Mouse (Mus musculus) yolk sac, embryonic 10.5 days (tissue): Measurements from ENCODE around the gene Lims1.

Source experiments
- DNase-seq: peaks from one replicate; pipeline ENCODE4 v3.0.0-alpha.2; 2017; ENCODE audit warnings: low spot score

The Lims1 gene

DNA sequence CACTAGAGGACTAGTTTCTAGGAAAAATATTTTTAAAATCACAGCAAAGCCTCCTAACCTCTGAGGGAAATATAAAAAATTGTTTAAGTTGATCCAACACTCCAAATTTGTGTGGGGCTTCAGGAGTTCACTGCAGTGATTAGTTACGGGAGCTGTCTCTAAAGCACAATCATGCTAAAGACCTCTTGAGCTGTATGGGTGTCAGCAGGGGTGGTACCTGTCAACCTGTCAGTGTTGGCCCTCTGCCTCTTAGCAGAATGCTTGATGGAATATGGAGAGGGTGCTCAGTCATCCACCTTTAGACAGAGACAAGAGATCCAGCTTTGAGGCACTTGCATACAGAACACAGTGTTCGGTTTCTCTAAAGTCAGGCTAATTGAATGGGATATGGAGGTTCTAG is 60.5 kb downstream of the Lims1 start:
- DNase-seq, result no peak

DNA sequence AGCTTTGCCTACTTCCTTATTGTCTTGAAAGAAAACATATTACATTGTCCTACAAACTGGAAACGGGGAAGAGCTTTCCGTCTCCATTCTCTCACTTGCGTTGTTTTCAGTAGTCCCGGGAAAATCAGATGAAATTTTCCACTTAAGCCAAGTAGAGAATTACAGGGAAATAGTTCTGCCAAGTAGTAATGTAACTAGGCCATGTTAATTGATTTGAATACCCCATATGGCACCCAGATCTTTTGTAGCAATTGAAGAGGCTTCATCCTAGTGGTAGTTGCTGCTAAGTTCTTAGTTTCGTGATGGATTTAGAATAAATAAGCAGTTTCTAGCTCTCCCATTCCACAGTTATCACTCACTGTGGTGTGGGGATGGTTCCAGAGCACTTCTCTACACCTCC is 62.4 kb downstream of the Lims1 start:
- no peak for DNase-seq

DNA sequence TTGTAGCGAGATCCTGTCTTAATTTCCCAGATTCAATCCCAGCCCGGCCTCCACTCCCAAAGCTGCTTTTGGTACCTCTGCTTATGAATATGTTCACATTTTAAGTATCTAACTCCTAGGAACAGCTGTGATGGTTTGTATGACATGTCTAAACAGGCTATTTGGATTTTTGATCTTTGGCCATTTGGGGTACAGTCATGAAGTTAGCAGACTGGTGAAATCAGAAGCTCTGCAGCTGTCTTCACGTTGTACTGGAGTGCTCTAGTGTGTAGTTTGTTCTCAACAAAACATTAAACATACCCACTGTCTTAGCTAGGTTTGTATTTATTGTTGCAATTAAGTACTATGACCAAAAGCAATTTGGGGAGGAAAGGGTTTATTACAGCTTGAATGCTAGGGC is 63.7 kb downstream of the Lims1 start:
- DNase-seq, result no peak

- no peak for DNase-seq
Measured at GRCm38 (mm10) chr10:58388648-58389047, 65.4 kb downstream of the Lims1 start.

- DNase-seq, result no peak
Measured at GRCm38 (mm10) chr10:58389151-58389550, 65.9 kb downstream of the Lims1 start.

DNA sequence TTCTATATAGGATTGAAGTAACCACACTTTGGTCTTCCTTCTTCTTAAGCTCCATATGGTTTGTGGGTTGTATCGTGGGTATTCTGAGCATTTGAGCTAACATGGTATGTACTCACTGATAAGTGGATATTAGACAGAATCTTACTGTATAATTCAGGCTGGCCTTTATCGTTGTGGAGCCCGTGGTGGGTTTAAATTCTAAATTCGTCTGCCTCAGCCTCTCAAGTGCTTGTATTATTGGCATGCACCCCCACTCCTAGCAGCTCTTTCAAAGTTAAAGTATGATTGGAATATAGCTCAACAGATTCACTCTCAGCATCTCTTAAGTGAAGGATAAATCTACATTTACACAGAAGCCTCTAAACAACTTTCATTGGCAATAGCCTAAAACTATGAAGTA is 69.2 kb downstream of the Lims1 start:
- no peak for DNase-seq

DNA sequence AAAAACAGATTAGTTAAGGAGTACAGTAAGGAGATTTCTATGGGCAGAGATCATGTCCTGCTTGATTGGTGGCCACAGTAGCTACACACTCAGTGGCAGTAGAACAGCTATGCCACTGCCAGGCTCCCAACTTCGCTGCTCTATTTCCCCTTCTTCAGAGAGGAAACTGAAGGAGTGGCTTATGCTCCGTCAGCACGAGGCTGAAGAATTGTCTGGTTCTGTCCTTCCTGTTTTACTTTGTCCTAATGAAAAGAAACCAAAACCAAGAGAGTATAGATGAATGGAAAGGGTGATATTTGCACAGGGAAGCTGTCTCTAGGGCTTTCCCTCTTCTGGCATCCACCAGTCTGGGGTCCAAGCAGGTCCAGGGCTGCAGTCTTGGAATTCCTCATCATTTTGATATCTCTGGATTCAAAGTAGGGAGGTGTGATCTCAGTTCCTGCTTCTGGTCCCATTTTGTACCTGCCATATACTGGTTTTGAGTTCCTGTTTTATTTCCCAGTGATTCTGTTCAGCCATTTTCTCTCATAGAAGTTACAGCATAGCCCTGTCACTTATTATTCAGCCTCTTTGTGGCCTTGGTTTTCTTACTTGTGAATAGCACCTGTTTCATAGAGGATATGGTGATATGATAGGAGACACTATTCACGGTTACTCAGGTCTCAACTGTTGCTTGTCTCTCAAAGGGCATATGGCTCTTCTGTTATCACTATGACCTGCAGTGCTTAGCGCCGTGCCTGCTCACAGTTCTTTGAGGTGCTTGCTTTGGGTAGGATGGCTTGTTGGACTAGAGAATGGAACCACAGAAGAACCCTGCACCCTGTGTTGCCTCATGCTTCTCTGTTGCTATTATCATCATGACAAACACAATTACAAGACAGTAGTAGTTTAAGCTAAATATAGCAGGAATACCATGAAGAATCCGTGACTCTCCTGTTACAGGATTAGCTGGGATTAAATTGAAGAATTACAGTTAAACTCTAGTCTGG is 70.1 kb downstream of the Lims1 start:
- DNase-seq, result no peak

DNA sequence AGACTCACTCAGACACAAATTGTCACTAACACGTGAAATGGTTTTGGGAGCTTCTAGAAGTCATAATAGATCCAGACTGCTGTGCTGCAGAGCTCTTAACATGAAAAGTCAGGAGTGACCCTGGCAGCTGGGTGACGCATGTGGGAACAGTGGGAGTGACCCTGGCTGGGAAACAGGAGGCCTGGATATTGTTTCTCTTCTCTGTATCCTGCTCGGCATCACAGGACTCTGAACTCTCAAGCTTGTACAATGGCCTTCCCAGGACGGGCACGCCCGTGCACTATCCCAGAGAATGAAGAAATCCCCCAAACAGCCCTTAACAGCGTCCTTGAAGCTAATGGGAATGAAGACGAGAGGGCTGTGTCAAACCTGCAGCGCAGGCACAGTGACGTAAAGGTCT is 70.9 kb downstream of the Lims1 start:
- no peak for DNase-seq

DNA sequence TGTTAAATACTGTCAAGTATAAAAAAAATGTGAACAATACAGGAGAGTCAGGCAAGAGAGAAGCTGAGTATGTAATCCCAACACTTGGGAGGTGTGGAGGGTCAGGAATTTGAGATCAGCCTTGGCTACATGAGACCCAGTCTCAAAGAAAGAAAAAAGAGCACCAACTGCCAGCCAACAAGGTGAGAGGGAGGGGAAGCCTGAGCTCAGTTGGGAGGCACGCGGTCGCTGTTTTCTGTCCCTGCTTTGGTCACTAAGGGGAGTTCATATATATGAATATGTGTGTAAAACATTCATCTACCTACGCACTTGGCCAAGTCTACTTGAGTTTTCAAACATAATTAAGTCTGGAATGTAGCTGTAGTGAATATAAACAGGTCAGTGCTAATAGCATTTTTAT is 72.0 kb downstream of the Lims1 start:
- no peak for DNase-seq

GRCm38 (mm10) chr10:58395723-58396122 is 72.5 kb downstream of the Lims1 start:
- DNase-seq, result no peak

GRCm38 (mm10) chr10:58396600-58396999 is 73.3 kb downstream of the Lims1 start:
- DNase-seq, result no peak

- DNase-seq, result no peak
Measured at GRCm38 (mm10) chr10:58398941-58399340, 75.7 kb downstream of the Lims1 start.

GRCm38 (mm10) chr10:58401838-58402237 is 78.6 kb downstream of the Lims1 start:
- no peak for DNase-seq

DNA sequence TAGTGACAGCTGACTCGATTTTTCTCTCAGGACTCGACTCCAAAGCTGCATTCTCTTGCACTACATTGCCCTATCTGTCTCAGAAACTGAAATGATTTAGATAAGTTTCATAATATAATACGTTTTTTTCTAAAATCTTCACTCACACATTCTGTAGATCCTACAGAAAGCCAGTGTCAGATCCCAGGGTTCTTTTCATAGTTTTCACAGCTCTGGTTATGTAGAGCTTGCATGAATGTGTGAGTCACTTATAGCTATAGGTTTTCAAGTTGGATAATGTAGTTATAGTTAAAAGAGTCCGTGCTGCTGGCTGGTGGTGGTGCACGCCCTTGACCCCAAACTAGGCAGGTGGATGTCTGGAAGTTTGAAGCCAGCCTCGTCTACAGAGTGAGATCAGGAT is 81.4 kb downstream of the Lims1 start:
- DNase-seq, result no peak

DNA sequence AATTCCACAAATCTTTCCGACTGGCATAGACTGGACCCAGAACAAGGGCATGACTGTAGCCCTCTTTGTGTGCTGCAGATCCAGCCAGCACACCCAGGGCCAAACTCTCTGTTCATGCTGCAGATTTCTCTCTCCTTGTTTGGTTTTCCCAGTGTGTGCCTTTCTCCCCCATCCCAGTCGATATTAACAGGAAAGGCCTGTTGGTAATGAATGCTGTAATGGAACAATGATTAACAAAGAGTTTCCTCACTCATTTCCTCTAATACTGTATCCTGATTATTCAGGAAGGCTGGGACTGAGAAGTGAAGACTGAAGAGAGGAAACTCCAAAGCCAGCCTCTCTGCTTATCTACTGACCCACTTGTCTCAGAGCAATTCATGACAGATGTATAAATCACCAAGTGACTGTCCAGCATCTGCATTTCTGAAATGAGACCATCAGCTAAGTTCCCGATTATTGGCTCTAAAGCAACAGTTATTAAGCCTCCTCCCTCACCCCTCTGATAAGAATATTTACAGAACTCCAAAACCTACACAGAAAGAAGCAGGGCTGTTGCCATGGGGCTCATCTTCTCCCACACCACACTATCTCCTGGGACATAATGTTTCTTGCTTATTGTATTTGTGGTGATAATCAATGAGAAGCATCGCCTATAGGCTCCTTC is 82.2 kb downstream of the Lims1 start:
- DNase-seq, result no peak

- DNase-seq, result no peak
Measured at GRCm38 (mm10) chr10:58405949-58406305, 82.7 kb downstream of the Lims1 start.

DNA sequence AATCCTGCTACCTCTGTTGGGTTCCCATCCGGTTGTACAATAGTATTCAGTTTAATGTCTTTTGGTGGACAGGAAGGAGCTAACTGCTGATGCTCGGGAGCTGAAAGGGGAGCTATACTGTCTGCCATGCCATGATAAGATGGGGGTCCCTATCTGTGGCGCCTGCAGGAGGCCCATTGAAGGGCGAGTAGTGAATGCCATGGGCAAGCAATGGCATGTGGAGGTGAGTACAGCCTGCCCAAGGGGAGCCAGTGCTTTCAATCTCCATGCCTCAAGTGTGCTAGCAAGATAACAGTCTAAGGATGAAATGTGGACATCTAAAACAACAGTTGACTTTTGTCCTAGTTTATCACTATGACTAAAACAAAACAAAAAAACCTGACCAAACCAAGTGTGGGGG is 89.1 kb downstream of the Lims1 start:
- no peak for DNase-seq

DNA sequence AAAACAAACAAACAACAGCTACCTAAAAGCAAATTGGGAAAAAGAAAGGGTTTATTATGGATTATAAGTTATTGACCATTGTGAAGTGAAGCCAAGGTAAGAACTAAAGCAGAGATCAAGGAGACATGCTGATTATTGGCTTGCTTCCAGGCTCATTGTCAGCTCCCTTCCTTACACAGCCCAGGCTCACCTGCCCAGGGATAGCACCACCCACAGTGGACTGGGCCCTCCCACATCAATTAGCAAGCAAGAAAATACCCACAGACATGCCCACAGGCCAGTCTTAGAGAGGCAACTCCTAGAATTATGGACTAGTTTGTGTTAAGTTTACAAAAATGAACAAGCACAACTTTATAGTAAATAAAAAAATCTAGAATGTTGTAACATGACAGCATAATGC is 89.6 kb downstream of the Lims1 start:
- DNase-seq, result no peak

DNA sequence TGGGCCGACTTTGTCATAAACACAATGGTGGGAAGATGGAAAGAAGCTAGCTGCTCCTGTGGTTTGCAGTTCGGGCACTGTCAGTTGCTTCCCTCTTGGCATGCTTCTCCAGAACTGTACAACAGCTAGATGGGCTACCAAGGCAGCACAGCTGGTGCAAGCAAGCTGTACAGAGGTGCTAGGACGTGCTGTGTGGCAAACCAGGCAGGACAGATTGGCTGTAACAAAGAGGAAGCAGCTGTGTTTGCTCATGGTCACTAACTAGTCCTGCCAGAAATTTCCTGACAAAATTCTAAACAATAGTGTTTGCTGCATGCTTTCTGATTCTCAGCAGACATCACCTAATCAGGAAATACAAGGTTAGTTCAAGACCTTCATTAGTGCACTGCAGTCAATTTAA is 93.4 kb downstream of the Lims1 start:
- no peak for DNase-seq

- no peak for DNase-seq
Measured at GRCm38 (mm10) chr10:58418290-58418971, 95.2 kb downstream of the Lims1 start.

- DNase-seq, result no peak
Measured at GRCm38 (mm10) chr10:58427930-58428329, 104.7 kb downstream of the Lims1 start.

DNA sequence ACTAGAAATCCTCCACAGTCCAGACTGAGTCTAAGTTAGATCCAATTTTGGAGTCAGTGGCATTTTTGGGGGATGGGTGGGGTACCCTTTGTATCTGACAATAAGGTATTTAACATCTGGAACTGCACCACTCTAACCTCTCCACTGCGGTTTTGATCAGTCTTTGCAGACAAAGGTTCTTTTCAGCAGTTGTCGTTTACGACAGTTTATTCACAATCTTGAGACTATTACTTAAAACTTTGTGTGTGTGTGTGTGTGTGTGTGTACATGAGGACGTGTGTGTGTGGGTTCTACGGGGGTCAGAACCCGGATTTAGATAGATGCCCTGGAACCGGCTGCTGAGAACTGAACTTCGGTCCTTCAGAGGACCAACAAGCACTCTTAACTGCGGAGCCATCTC is 122.6 kb downstream of the Lims1 start:
- DNase-seq, result no peak
